Mouse (Mus musculus) cerebellum, adult 2 months (tissue): Measurements from ENCODE around the gene Med29.

ENCODE experiments used
- CTCF ChIP-seq: fragments of 200-500 bp; IDR thresholded peaks from 2 replicates; pipeline ENCODE4 v1.5.1; 2011; ENCODE audit warnings: low read depth, mild to moderate bottlenecking, control low read depth, low read length, moderate library complexity, borderline replicate concordance; ENCODE audit not compliant: insufficient read depth
- POLR2A ChIP-seq: fragments of 200-500 bp; IDR thresholded peaks from 2 replicates; pipeline ENCODE4 v1.6.1; 2011; ENCODE audit warnings: low read length, control low read depth, borderline replicate concordance; ENCODE audit not compliant: insufficient read depth

DNA sequence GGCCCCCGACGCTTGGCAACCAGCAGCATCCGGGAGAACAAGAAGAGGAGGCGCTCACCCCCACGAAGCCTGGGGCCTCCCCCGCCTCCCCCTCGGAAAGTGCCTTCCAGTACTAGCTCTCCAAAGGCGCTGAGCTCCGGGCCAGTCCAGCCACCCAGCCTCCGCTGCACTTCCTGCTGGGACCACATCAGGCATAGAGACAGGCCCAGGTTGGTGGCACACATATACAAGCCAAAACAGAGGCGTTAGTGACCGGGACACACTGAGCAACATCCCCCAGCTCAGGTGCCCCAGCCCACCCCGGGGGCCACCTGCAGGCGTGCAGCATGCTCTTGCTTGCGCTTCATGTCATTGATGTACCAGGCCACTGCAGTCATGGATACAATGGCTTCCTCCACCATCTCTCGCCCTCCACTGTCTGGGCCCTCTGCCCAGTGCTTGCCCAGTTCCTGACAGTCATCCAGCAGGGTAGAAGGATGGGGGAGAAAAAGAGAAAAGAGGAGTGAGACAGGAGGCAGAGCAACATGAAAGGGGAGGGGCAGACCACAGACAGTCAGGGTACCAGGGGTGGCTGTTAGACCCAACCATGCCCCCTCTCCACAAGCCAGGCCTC, 24.7 kb downstream of the Med29 start:
- TF ChIP-seq POLR2A (no peak), CTCF (no peak)
